Mouse (Mus musculus) limb, embryonic 11.5 days (tissue): Measurements from ENCODE around the gene Gdnf. TPM values are rescaled to one million over a fixed set of nuclear protein-coding genes. Genes with fewer than 3 reads are reported as not detected.

ENCODE experiments used
- ATAC-seq: fragments of 200-750 bp; cut with Nextera tagmentation; 2 replicates; pipeline ENCODE4 v1.8.0; 2017; ENCODE audit warnings: low read depth; ENCODE audit not compliant: insufficient number of reproducible peaks, low FRiP score, low TSS enrichment
- DNase-seq: peaks from one replicate; pipeline ENCODE4 v3.0.0-alpha.2; 2015; ENCODE audit warnings: low spot score
- H3K27ac ChIP-seq: fragments of 300-500 bp; sonication (generic); replicated peaks from 2 replicates; pipeline ENCODE4 v1.5.1; 2014; ENCODE audit warnings: low read depth, mild to moderate bottlenecking, low read length
- H3K27me3 ChIP-seq: fragments of 300-500 bp; sonication (generic); 2 replicates; pipeline ENCODE4 v1.6.1; 2014; ENCODE audit warnings: mild to moderate bottlenecking, low read length, mixed read lengths; ENCODE audit not compliant: control insufficient read depth, insufficient read depth
- H3K36me3 ChIP-seq: fragments of 300-500 bp; sonication (generic); 2 replicates; pipeline ENCODE4 v1.6.1; 2014; ENCODE audit warnings: mild to moderate bottlenecking, low read length, moderate library complexity, mixed read lengths; ENCODE audit not compliant: control insufficient read depth, insufficient read depth
- H3K4me1 ChIP-seq: fragments of 300-500 bp; sonication (generic); 2 replicates; pipeline ENCODE4 v1.6.1; 2014; ENCODE audit warnings: low read length, mixed read lengths; ENCODE audit not compliant: control insufficient read depth, insufficient read depth
- H3K4me2 ChIP-seq: fragments of 300-500 bp; sonication (generic); 2 replicates; pipeline ENCODE4 v1.6.1; 2014; ENCODE audit warnings: low read depth, mild to moderate bottlenecking, moderate library complexity; ENCODE audit not compliant: severe bottlenecking
- H3K4me3 ChIP-seq: fragments of 300-500 bp; sonication (generic); 2 replicates; pipeline ENCODE4 v1.5.1; 2014; ENCODE audit warnings: low read depth, low read length
- H3K9ac ChIP-seq: fragments of 300-500 bp; sonication (generic); 2 replicates; pipeline ENCODE4 v1.6.1; 2014; ENCODE audit warnings: mild to moderate bottlenecking, low read length
- H3K9me3 ChIP-seq: fragments of 300-500 bp; sonication (generic); 2 replicates; pipeline ENCODE4 v1.6.1; 2016; ENCODE audit warnings: low read length; ENCODE audit not compliant: control insufficient read depth
- WGBS: fragments of 180-500 bp; shearing (Covaris S2); extraction: QIAGEN DNeasy Blood & Tissue Kit; methylation state at CpG from one replicate; pipeline ENCODE4 v1.1.7; 2014; 5-methylcytosine and 5-hydroxymethylcytosine counted together
- polyA plus RNA-seq: library from polyadenylated mRNA; unstranded; fragments of >200 nt; fragmentation: Nextera tagmentation; extraction: Ambion mirVana; gene quantifications from 2 replicates; pipeline ENCODE4 v1.2.1, GENCODE M21; 2014

The Gdnf gene
- polyA plus RNA-seq, 1 experiment from 2014 or later = 1.2 TPM

- H3K9ac ChIP-seq = no peak overlapping the region
- no peak overlapping the region for H3K4me2 ChIP-seq
- H3K36me3 ChIP-seq = no peaks in the 10 kb centered on the region
- H3K9me3 ChIP-seq = no peaks in the 10 kb centered on the region
- no peak overlapping the region for H3K27ac ChIP-seq
- DNase-seq = no peak
- no peak overlapping the region for H3K4me3 ChIP-seq
- H3K27me3 ChIP-seq = no peaks in the 10 kb centered on the region
- ATAC-seq = no peak
- no peaks in the 10 kb centered on the region for H3K4me1 ChIP-seq
- WGBS = 83% methylated on average over 6 of the region's 6 CpGs
Measured at GRCm38 (mm10) chr15:7875879-7876278, 65.2 kb downstream of the Gdnf start.

GRCm38 (mm10) chr15:7877560-7878467 lies 67.2 kb downstream of the Gdnf start:
- Histone ChIP-seq H3K9ac (no peak overlapping the region), H3K36me3 (no peaks in the 10 kb centered on the region), H3K4me3 (no peak overlapping the region), H3K27me3 (no peaks in the 10 kb centered on the region), H3K4me2 (no peak overlapping the region), H3K9me3 (no peaks in the 10 kb centered on the region), H3K4me1 (no peaks in the 10 kb centered on the region), H3K27ac (no peak overlapping the region)
- no peak for DNase-seq
- no peak for ATAC-seq
- 89% methylated on average over 22 of the region's 22 CpGs for WGBS

GRCm38 (mm10) chr15:7878861-7879260 lies 68.2 kb downstream of the Gdnf start:
- ATAC-seq = no peak
- Histone ChIP-seq H3K9ac (no peak overlapping the region), H3K4me1 (no peaks in the 10 kb centered on the region), H3K9me3 (no peaks in the 10 kb centered on the region), H3K4me2 (no peak overlapping the region), H3K27ac (no peak overlapping the region), H3K4me3 (no peak overlapping the region), H3K36me3 (no peaks in the 10 kb centered on the region), H3K27me3 (no peaks in the 10 kb centered on the region)
- no peak for DNase-seq
- 89% methylated on average over 10 of the region's 10 CpGs for WGBS

DNA sequence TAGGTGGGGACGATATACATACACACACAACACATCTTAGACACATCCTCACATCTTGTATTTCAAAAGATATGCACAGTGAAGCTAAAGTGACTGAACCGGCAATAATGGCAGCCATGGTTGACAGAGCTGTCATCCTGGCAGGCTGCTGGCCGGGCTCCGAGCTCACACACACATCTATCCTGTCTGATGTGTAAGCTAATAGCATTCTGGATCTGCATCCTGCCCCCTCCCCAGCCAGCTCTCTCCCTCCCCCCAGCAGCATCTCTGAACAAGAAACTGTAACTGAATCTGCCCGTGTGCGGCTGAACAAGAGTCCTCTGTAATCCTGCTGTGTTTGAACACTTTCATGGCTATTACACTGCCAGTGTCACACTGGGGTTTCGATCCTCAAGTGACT lies 69.3 kb downstream of the Gdnf start:
- Histone ChIP-seq H3K27me3 (no peaks in the 10 kb centered on the region), H3K4me2 (no peak overlapping the region), H3K4me1 (no peaks in the 10 kb centered on the region), H3K36me3 (no peaks in the 10 kb centered on the region), H3K27ac (no peak overlapping the region), H3K9me3 (no peaks in the 10 kb centered on the region), H3K9ac (no peak overlapping the region), H3K4me3 (no peak overlapping the region)
- ATAC-seq = no peak
- DNase-seq = no peak
- WGBS = 87% methylated on average over 7 of the region's 7 CpGs

GRCm38 (mm10) chr15:7884181-7884580 lies 73.5 kb downstream of the Gdnf start:
- no peak overlapping the region for H3K4me2 ChIP-seq
- ATAC-seq (no peak), DNase-seq (no peak)
- H3K4me3 ChIP-seq = no peak overlapping the region
- no peak overlapping the region for H3K9ac ChIP-seq
- WGBS = 95% methylated on average over 11 of the region's 11 CpGs
- no peaks in the 10 kb centered on the region for H3K4me1 ChIP-seq
- no peaks in the 10 kb centered on the region for H3K27me3 ChIP-seq
- H3K9me3 ChIP-seq = no peaks in the 10 kb centered on the region
- no peak overlapping the region for H3K27ac ChIP-seq
- H3K36me3 ChIP-seq = no peaks in the 10 kb centered on the region

DNA sequence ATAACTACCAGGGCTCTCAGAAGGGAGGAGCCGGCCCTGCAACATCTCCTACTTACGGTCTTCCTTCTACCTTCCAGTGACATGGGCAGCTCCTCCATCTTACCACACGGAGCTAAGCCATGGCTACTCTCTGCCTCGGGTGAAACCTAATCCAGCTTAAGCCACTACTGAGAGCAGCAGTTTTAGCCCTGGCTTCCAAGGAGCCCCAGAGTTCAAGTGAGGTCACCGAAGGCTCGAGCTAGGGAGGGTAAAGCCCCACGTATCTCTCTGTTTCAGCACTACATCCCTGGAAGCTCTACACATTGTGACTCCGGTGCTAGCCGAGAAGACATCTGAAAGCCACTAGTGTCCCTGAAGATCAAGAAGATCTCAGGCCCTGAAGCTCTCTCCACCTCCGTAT lies 74.5 kb downstream of the Gdnf start:
- DNase-seq = no peak
- Histone ChIP-seq H3K27me3 (no peaks in the 10 kb centered on the region), H3K4me2 (no peak overlapping the region), H3K9ac (no peak overlapping the region), H3K27ac (no peak overlapping the region), H3K4me3 (no peak overlapping the region), H3K36me3 (no peaks in the 10 kb centered on the region), H3K4me1 (0 out of 2 replicates have a peak, but pooled peaks cover 2% of the 10 kb centered on the region), H3K9me3 (no peaks in the 10 kb centered on the region)
- 60% methylated on average over 10 of the region's 10 CpGs for WGBS
- ATAC-seq = no peak

GRCm38 (mm10) chr15:7886591-7886990 lies 75.9 kb downstream of the Gdnf start:
- 92% methylated on average over 8 of the region's 8 CpGs for WGBS
- DNase-seq (no peak), ATAC-seq (no peak)
- Histone ChIP-seq H3K4me3 (no peak overlapping the region), H3K4me1 (0 out of 2 replicates have a peak, but pooled peaks cover 2% of the 10 kb centered on the region), H3K9me3 (no peaks in the 10 kb centered on the region), H3K4me2 (no peak overlapping the region), H3K27ac (no peak overlapping the region), H3K36me3 (no peaks in the 10 kb centered on the region), H3K27me3 (no peaks in the 10 kb centered on the region), H3K9ac (no peak overlapping the region)
